Mouse (Mus musculus): ENCODE measurements at regions not wholly inside any gene's neighbourhood (a gene's known extent, or its start where the extent isn't known, plus 50 kb on each side); places are given as distances from the start of the nearest gene placed in this dataset.
"Not testable (repeated sequence)": the region's sequence is repeated elsewhere in the genome, so short reads cannot be mapped to it uniquely, and the experiment has no call there.

DNA sequence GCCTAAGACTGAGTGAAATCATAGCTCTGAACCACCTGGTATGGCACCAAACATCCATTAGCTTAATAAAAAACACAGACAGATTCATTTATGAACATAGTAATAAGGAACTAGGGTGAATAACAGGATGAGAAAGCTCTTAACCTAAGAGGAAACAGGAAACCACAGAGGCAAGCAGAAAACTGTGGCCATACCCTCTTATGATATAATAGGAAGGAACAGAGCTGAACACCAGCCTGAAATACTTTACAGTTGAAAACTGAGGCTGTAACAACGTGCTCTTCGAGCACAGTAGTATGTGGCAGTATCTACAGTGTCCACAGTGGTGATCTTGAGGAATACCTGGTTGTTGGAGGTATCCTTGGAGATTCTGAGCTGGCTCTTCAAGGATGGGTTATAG is 882.0 kb upstream of the Zfp386 start:
- H3K27me3 ChIP-seq (ENCODE audit: insufficient read depth, low read length); ATAC-seq (ENCODE audit: extremely low read depth, insufficient number of reproducible peaks, low FRiP score, poor library complexity, severe bottlenecking); H3K4me1 ChIP-seq (ENCODE audit: insufficient read depth, low read depth, low read length); H3K4me3 ChIP-seq (ENCODE audit: low read depth, low read length); H3K36me3 ChIP-seq (replicated peaks); H3K9me3 ChIP-seq (replicated peaks); DNase-seq (ENCODE audit: low spot score): not testable (repeated sequence)

DNA sequence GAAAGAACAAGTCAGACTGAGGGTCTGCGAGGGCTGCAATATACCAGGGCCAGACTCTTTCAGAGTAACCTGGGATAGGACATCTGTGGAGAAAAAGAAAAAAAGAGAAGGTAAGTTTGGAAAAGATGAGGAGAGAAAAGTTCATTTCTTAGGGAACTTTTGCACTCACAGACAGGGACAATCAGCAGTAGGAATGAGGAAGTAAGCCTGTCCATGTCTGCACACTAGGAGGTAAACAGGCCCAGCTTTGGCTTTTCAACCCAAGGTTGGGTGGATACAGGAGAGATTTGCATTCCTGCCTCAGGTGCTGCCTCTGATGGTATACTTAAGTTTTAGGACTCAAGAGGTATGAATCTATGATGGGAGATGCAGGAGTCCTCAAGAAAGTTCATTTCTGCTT is 881.5 kb upstream of the Zfp386 start:
- H3K27me3 ChIP-seq (ENCODE audit: insufficient read depth, low read length); H3K4me3 ChIP-seq (ENCODE audit: low read depth, low read length); ATAC-seq (ENCODE audit: extremely low read depth, insufficient number of reproducible peaks, low FRiP score, poor library complexity, severe bottlenecking); DNase-seq (ENCODE audit: low spot score); H3K36me3 ChIP-seq (replicated peaks); H3K4me1 ChIP-seq (ENCODE audit: insufficient read depth, low read depth, low read length); H3K9me3 ChIP-seq (replicated peaks): not testable (repeated sequence)

DNA sequence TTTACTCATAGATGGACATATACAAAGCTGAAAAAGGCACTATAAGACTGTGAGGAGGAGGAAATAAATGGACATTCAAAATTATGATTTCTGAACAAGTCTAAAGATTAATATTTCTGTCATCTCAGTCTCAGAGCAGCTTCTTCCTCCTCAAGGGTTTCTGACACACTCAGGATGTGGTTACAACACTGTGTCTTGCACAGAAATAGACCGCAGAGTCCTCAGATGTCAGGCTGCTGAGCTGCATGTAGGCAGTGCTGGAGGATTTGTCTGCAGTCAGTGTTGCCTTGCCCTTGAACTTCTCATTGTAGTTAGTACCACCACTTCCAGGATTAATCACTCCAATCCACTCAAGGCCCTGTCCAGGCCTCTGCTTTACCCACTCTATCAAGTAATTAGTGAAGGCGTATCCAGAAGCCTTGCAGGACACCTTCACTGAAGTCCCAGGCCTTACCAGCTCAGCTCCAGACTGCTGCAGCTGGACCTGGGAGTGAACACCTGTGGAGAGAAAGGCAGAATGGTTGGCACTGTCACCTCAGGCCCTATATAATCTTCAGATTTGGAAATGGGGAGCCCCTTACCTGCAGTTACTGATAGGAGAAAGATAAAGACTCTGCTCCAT is 853.9 kb upstream of the Zfp386 start:
- TF ChIP-seq POLR2AphosphoS5 (IDR thresholded peaks at IDR 0.05; ENCODE audit: insufficient replicate concordance, low read depth, low read length) (no peak), GATA2 (IDR thresholded peaks at IDR 0.05; ENCODE audit: borderline replicate concordance, low read depth, low read length) (no peak), TAL1 (conservative IDR thresholded peaks at IDR 0.05; ENCODE audit: low read depth, low read length) (no peak), GATA1 (IDR thresholded peaks at IDR 0.05; ENCODE audit: borderline replicate concordance, low read length) (no peak), CTCF (IDR thresholded peaks at IDR 0.05; ENCODE audit: low read depth, low read length) (no peak)

DNA sequence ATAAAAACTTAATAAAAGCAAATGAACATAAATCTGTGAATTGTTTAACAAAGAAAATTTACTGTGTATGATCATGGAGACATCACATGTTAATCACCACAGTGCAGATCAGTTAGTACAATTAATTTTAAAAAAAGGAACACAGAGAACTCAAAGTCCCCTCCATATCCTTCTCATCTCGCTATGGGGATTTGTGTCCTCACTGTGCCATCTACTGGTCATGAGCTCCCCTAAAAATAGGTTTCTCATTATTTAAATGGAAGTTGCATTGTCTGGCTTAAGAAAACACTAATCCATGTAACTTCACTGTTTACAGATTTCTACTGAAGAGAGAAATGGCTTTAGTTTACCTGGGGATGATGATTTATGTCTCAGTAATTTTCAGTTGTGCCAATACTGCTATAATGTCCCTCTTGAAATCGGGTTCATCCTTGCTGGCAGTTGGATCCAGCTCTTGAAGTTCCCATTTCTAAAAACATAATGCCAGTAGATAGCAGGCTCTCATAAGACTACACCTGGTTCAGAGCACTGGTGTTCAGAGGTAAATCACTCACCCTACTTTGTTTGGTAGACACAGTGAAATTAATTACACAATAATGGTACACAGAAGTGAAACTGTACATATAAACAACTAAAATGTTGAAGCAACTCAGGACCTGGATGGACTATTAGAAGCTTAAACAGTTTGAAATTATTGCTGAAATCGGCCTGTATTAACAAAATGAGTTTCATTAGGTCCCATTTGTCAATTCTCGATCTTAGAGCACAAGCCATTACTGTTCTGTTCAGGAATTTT is 850.0 kb upstream of the Zfp386 start:
- Histone ChIP-seq H3K4me3 (ENCODE audit: low read depth, low read length) (no peak overlapping the region), H3K9me3 (replicated peaks) (peaks cover 7% of the 10 kb centered on the region), H3K4me1 (ENCODE audit: insufficient read depth, low read depth, low read length) (no peaks in the 10 kb centered on the region), H3K36me3 (replicated peaks) (no peaks in the 10 kb centered on the region), H3K27me3 (ENCODE audit: insufficient read depth, low read length) (no peaks in the 10 kb centered on the region)
- ATAC-seq (ENCODE audit: extremely low read depth, insufficient number of reproducible peaks, low FRiP score, poor library complexity, severe bottlenecking) (no peak), DNase-seq (ENCODE audit: low spot score) (no peak)
- no peak for TF ChIP-seq POLR2AphosphoS5 (IDR thresholded peaks at IDR 0.05; ENCODE audit: insufficient replicate concordance, low read depth, low read length)
- no peak for TF ChIP-seq GATA2 (IDR thresholded peaks at IDR 0.05; ENCODE audit: borderline replicate concordance, low read depth, low read length)
- no peak for TF ChIP-seq TAL1 (conservative IDR thresholded peaks at IDR 0.05; ENCODE audit: low read depth, low read length)
- TF ChIP-seq GATA1 (IDR thresholded peaks at IDR 0.05; ENCODE audit: borderline replicate concordance, low read length) = no peak
- no peak for TF ChIP-seq CTCF (IDR thresholded peaks at IDR 0.05; ENCODE audit: low read depth, low read length)

More for the DNA sequence above, 853.9 kb upstream of the Zfp386 start:
- Histone ChIP-seq H3K27me3 (ENCODE audit: insufficient read depth, low read length) (no peaks in the 10 kb centered on the region), H3K36me3 (replicated peaks) (no peaks in the 10 kb centered on the region), H3K4me1 (ENCODE audit: insufficient read depth, low read depth, low read length) (no peaks in the 10 kb centered on the region), H3K4me3 (ENCODE audit: low read depth, low read length) (no peak overlapping the region), H3K9me3 (replicated peaks) (peaks cover 11% of the 10 kb centered on the region)
- DNase-seq (ENCODE audit: low spot score) (no peak), ATAC-seq (ENCODE audit: extremely low read depth, insufficient number of reproducible peaks, low FRiP score, poor library complexity, severe bottlenecking) (no peak)

DNA sequence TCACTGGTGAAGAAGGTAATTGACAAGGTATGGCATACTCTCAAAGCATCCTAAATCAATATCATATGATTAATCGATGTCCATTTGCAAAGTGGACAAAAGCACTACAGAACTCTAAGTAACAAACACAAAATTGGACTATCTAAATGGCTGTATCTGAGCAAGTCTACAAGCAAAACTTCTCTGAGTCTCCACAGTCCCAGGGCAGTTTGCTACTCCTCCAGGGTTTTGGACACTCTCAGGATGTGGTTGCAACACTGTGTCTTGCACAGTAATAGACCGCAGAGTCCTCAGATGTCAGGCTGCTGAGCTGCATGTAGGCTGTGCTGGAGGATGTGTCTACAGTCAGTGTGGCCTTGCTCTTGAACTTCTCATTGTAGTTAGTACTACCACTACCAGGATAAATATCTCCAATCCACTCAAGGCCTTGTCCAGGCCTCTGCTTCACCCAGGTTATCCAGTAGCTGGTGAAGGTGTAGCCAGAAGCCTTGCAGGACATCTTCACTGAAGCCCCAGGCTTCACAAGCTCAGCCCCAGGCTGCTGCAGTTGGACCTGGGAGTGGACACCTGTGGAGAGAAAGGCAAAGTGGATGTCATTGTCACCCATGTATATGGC is 839.6 kb upstream of the Zfp386 start:
- not testable (repeated sequence) for DNase-seq (ENCODE audit: low spot score); H3K4me1 ChIP-seq (ENCODE audit: insufficient read depth, low read depth, low read length); H3K4me3 ChIP-seq (ENCODE audit: low read depth, low read length); H3K9me3 ChIP-seq (replicated peaks); ATAC-seq (ENCODE audit: extremely low read depth, insufficient number of reproducible peaks, low FRiP score, poor library complexity, severe bottlenecking); H3K27me3 ChIP-seq (ENCODE audit: insufficient read depth, low read length); H3K36me3 ChIP-seq (replicated peaks)

DNA sequence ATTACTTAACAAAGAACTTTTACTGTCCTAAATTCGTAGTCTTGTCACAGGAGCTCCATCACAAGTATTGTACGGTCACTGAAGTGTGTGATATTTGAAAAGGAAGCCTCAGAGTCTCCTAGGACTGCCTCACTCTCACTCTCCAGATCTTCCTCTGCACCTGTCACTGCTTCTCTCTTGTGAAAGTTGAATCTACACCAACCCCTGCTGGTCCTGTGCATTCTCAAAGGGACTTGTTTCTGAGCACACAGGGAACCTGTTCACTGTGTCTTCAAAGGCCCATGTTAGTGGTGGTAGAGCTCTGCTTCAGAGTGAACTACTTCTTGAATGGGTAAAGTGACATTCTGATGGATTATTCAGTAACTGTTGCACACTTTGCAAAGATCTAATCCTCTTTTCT is 824.9 kb upstream of the Zfp386 start:
- TF ChIP-seq CTCF (IDR thresholded peaks at IDR 0.05; ENCODE audit: low read depth, low read length) (no peak), POLR2AphosphoS5 (IDR thresholded peaks at IDR 0.05; ENCODE audit: insufficient replicate concordance, low read depth, low read length) (no peak), GATA2 (IDR thresholded peaks at IDR 0.05; ENCODE audit: borderline replicate concordance, low read depth, low read length) (no peak)
- Histone ChIP-seq H3K4me3 (ENCODE audit: low read depth, low read length) (no peak overlapping the region), H3K27me3 (ENCODE audit: insufficient read depth, low read length) (no peaks in the 10 kb centered on the region), H3K4me1 (ENCODE audit: insufficient read depth, low read depth, low read length) (no peaks in the 10 kb centered on the region), H3K36me3 (replicated peaks) (no peaks in the 10 kb centered on the region), H3K9me3 (replicated peaks) (peaks cover 3% of the 10 kb centered on the region; the same call in 1 of the 2 replicates)
- DNase-seq (ENCODE audit: low spot score) (no peak), ATAC-seq (ENCODE audit: extremely low read depth, insufficient number of reproducible peaks, low FRiP score, poor library complexity, severe bottlenecking) (no peak)

DNA sequence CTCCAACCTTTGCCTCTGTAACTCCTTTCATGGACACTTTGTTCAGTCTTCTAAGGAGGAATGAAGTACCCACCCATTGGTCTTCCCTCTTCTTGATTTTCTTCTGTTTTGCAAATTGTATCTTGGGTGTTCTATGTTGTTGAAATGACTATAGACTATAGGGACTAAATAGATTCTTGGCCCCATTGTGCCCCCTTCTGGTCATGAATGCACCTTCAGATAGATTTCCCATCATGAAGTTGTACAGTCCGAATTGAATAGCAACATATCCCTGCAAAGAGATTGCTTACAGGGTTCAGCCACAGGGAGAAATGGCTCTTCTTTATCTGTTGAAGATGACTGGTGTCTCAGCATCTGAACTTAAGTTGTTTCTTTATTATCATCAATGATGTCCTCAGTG is 817.6 kb upstream of the Zfp386 start:
- H3K4me1 ChIP-seq (ENCODE audit: insufficient read depth, low read depth, low read length) = no peaks in the 10 kb centered on the region
- no peaks in the 10 kb centered on the region for H3K36me3 ChIP-seq (replicated peaks)
- no peak for TF ChIP-seq GATA2 (IDR thresholded peaks at IDR 0.05; ENCODE audit: borderline replicate concordance, low read depth, low read length)
- no peak for TF ChIP-seq CTCF (IDR thresholded peaks at IDR 0.05; ENCODE audit: low read depth, low read length)
- TF ChIP-seq GATA1 (IDR thresholded peaks at IDR 0.05; ENCODE audit: borderline replicate concordance, low read length) = no peak
- no peaks in the 10 kb centered on the region for H3K27me3 ChIP-seq (ENCODE audit: insufficient read depth, low read length)
- ATAC-seq (ENCODE audit: extremely low read depth, insufficient number of reproducible peaks, low FRiP score, poor library complexity, severe bottlenecking) = no peak
- DNase-seq (ENCODE audit: low spot score) = no peak
- H3K9me3 ChIP-seq (replicated peaks) = no peaks in the 10 kb centered on the region
- no peak overlapping the region for H3K4me3 ChIP-seq (ENCODE audit: low read depth, low read length)

DNA sequence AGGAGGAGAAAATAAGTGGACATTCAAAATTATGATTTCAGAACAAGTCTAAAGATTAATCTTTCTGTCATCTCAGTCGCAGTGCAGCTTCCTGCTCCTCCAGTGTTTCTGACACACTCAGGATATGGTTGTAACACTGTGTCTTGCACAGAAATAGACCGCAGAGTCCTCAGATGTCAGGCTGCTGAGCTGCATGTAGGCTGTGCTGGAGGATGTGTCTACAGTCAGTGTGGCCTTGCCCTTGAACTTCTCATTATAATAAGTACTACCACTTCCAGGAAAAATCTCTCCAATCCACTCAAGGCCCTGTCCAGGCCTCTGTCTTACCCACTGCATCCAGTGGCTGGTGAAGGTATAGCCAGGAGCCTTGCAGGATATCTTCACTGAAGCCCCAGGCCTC is 804.9 kb upstream of the Zfp386 start:
- not testable (repeated sequence) for DNase-seq (ENCODE audit: low spot score); H3K27me3 ChIP-seq (ENCODE audit: insufficient read depth, low read length); ATAC-seq (ENCODE audit: extremely low read depth, insufficient number of reproducible peaks, low FRiP score, poor library complexity, severe bottlenecking); H3K36me3 ChIP-seq (replicated peaks); H3K4me1 ChIP-seq (ENCODE audit: insufficient read depth, low read depth, low read length); H3K9me3 ChIP-seq (replicated peaks); H3K4me3 ChIP-seq (ENCODE audit: low read depth, low read length)

DNA sequence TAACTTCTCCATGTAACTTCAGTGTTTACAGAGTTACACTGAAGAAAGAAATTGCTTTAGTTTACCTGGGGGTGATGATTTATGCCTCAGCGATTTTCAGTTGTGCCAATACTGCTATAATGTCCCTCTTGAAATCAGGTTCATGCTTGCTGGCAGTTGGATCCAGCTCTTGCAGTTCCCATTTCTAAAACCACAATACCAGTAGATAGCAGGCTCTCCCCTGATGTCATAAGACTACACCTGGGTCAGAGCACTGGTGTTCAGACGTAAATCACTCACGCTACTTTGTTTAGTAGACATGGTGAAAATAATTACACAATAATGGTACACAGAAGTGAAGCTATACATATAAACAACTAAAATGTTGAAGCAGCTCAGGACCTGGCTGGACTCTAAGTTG is 800.2 kb upstream of the Zfp386 start:
- not testable (repeated sequence) for H3K27me3 ChIP-seq (ENCODE audit: insufficient read depth, low read length); ATAC-seq (ENCODE audit: extremely low read depth, insufficient number of reproducible peaks, low FRiP score, poor library complexity, severe bottlenecking); H3K4me3 ChIP-seq (ENCODE audit: low read depth, low read length); H3K9me3 ChIP-seq (replicated peaks); H3K36me3 ChIP-seq (replicated peaks); H3K4me1 ChIP-seq (ENCODE audit: insufficient read depth, low read depth, low read length); DNase-seq (ENCODE audit: low spot score)

Data from G1E (cell line).